Mouse (Mus musculus) MEL-GATA-1-ER (cell line): Measurements from ENCODE around the gene Dner.

Experiments used
- DNase-seq: peaks from one replicate; pipeline ENCODE4 v3.0.0-alpha.2; 2012; ENCODE audit warnings: low read depth; ENCODE audit errors: extremely low read depth

The Dner gene

DNA sequence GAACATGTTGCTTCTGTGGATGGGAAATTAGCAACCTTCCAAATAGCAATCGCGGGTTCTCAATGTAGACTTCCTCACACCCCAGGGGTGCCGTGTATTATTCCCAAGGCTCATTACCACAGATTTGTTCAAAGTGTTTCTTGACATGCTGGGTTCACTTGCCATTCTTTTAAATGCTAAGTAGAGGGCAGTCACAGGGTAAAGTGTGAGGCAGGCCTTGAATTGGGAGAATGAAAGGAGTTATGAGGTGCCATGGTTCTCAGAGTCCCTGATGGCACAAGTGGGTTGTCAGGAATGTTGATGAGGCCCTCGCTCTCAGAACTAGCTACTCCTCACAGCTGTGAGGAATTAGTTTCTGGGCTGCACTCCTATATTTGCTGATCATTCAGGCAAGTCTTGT is 160.0 kb downstream of the Dner start:
- DNase-seq, result no peak

DNA sequence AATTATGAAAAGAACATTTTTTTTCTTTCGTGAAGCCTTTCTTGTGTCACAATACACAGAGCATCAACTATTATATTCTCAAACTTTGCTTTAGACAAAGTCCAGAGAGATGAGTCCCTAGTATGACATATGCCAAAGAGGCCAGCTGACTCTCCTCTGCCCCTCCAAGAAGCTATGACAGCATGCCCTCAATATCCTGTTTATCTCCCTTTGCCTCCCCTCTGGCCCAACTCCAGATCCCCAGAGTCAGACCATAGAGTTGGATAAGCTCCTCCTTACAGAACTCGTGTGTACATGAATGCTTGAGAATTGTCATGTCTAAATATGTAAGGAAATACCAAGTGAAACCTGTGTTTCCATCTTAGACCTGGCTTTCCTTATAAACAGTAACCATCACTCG is 170.5 kb downstream of the Dner start:
- no peak for DNase-seq

DNA sequence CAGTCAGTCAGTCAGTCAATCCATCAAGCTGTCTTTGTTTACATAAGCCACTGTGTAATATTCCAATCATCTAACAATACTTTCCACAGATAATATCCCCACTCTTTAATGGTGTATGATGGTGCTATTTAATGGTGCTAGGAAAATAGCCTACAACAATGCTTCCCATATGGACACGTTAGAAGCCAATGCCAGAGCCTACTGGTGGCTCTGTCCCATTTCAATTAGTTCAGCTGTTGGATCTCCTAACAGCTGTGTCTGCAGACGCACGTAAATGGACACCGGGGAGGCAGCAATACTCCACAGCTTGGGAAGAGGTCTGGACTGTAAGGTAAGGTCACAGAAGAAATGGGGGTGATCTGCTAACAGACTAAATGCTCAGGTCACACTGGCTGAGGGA is 171.6 kb downstream of the Dner start:
- DNase-seq, result no peak

DNA sequence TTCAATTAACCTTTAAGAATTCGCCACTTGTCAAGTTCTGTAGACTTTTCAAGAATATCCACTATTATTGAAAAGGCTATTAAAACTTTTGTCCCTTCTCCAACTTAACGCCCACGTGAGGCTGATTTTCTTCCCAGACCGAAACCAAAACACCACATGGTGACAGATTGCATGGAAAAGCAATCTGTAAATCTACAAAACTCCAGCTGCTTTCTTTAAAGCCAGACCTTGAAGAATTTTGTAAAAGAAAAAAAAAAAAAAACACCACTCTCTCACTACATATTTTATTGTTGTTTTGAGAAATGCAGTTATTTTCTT is 173.1 kb downstream of the Dner start:
- DNase-seq, result no peak

DNA sequence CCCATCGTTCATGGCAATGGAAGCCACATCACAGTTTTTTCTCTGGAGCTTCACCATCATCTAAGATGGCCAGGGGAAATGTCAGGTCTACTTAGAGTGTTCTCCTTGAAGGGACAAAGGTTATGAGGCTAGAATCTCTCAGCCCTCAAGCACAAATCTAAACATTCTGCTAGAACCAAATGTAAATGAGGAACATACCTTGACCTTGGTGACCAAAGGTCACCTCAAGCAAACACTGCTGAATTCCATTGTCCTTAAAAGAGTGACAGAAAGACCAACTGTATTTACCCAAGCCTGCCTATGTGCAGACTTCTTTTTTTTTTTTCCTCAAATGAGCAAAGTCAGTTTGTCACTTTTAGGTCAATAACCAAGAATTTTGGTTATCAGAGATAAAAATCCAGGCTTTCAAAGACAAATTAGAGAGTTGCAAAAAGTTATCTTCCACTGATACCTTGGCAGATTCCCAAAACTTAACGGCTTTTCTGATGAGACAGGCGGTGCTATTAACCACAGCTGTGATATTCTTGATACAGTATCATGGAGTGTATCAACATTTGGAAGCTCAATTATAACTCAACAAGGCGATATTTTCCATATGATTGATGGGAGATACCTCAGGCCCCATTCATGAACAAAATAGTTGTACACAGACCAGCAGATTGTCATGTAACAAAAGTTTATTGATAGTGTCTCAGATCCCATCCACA is 173.6 kb downstream of the Dner start:
- DNase-seq, result no peak

DNA sequence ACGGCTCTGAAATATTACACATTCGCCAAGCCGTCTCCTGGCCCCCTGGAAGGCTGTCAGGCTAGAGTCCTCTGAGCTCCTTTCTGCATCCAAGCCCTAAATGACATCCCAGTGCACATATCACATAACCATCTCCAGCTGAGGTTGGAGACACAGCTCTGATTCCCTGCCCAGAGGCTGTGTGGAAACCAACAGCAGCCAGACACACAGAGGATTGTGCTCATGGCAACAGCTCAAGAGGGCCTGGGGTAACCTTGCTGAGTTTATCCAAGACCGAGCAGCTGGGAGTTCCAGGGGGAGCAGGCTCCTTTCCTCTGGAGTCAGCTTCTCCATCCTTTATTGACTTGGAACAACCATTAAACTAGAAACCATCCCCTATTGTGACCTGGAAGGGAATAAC is 177.7 kb downstream of the Dner start:
- DNase-seq, result no peak

DNA sequence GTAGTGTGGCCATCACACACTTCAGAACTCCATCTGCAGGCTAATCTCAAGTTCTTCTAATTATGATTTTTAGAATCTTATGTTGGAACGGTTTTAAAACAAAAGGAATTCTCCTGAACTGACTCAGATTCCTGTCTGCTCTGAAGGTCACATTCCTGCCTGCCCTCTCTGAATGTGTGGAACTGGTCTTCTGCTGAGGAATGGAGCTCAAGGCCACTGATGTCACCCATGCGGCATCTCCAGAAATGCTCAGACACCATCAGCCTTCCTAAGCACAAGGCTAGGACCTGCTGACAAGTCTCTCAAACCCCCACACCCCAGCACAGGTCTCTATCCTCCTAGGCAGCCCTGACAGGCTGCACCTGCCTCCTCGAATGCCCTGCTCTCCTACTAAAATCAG is 182.8 kb downstream of the Dner start:
- DNase-seq, result no peak

DNA sequence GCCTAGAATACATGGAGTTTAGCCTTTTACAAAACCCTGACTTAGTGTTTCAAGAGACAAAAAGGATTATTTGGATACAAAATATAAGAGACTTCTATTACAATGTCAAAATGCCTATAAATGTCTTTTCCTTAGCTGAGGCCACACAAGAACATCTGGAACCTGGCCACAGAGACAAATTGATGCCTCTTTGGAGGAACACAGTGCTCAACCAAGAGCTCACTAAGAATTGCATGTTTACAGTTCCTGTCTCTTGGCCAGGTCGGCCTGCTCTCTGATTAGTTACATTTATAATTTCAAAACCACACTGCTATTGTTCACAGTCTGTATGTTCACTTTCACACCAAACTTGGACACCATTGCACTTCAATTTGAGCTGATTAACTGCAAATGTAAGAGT is 187.5 kb downstream of the Dner start:
- no peak for DNase-seq

DNA sequence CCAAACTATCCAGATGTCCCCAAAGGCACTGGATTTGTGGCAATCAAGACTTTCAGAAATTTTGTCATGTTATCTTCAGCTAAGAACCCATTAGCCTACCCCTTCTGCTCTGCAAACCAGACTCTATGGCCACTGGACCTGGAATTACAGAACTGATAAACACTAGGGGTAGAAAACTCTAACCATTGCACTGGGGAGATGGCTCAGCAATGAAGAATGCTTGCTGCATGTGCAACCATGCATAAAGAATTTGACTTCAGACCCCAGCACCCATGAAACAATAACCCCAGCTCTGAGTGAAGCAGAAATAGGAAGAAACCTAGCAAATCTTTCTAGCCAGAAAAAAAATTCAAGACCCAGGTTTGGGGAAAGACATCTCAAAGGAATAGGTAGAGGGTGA is 188.5 kb downstream of the Dner start:
- DNase-seq, result no peak

DNA sequence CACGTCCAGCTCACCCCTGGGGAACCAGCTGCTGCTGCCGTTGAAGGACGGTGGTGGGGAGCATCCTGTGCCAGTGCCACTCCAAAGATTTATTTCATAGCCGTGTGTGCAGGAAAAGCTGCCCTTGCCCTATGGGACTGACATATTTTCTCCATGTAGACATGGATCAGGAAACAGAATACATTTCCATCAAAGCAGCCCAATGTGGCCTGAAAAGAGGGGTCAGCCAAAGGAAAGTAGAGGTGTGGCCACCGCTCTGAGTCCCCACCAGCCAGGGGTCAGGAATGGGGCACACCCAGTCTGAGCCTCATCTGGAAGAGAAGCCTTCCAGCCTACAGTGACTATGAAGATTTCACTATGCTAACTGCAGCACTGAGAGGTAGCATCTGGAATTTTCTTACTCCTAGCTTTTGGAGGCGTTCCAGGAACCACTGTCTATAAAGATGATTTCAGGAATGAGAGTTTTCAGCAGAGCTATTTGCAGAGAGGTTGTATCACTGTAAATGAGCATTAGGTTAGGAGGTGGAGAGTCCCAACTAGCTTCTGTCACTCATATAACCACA is 189.0 kb downstream of the Dner start:
- no peak for DNase-seq

DNA sequence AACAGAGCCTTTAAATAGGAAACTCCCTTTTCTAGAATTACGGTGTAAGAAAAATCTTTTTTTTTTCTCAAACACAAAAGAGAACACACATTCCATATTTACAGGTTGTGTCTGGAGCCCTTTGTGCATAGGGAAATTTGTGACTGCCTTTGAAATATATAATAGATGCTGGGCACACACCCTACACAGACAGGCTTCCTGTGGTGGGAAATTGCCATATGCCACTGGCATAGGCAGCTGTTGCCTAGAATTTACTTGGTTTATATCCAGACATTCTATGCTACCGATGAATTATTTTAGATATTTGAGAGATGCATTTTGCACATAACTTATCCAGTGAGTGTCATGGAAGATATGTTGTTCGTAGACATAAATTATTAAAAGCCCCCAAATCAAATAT is 195.3 kb downstream of the Dner start:
- DNase-seq, result no peak

DNA sequence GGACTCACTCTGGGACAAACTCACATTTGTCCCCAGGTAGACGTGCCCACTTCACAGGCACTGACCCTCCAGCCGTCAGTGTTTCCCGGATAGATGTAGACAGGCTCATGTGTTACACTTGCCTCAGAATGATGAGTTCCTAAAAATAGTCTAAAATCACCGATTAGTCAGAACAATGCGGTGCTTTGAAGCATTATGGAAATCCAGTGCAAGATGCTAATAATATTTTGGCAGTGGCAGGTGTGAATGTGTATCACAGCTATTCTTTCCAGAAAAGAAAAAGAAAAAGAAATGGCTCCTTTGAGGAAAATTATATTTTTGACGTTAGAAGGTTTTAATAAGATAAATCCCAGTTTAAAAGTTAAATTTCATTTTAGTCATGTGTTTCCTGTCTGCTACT is 204.3 kb downstream of the Dner start:
- no peak for DNase-seq

DNA sequence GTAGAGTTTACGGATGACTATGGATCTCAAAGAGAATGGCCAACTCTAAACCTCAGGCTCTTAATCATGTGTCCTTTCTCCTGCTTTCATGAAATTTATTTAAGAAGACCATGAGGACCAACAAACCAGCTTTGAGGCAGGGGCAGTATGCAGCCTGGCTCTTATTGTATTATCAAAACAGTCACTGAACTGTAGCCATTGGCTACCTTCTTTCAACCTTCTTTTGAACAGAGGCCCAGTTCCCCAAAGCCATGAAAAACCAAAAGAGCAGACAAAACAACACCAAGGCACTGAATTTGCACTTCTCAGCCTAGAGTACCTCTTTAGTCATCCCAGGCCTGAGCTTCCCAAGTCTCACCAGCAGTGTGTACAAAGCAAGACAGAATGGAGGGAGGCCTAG is 207.5 kb downstream of the Dner start:
- no peak for DNase-seq

DNA sequence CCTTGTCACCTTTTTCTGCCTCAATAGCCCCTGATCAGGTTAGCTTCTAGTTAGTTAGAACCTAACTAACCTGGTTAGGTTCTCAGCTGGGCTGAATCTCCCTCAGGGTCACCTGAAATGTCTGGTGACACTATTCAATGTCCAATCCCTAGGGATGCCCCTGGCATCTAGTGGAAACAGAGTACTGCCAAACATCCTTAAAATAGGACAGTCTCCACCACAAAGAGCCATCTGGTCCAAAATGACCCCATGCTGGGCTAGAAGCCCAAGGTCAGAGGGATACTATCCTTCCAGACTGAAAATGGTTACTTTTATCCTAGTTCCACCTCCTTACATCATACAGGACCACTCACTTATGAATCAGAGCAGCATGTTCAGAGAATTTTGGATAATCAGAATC is 211.0 kb downstream of the Dner start:
- no peak for DNase-seq

DNA sequence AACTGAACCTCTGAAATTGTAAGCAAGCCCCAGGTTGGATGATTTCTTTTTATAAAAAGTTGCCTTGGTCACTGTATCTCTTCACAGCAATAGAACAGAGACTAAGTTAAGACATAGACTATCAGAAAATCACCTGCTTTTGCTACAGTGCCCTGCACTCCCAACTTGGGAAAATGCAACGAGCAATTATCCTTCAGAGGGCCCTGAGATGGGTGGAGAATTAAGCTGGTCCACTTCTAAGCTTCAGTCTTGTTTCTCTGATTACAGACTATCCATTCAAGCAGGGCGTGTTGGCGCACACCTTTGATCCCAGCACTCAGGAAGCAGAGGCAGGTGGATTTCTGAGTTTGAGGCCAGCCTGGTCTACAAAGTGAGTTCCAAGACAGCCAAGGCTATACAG is 211.4 kb downstream of the Dner start:
- no peak for DNase-seq

DNA sequence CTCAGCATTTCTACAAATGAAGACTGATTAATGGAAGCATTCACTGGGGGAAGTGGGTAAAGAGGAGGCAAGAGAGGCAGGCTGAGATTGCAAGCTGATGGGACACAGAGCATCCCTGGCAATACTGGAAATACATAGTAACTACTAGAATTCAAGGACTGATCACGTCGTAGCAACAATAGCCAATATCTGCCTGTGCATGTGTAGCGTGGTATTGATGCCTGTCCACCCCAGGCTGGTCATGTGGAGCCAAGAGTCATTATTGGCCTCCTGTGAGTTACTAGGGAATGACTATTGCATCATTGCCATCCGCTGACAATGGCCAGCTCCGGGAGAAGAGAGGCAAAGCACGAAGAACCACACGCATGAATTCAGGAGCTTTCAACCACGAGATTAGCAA is 216.0 kb downstream of the Dner start:
- DNase-seq, result no peak

DNA sequence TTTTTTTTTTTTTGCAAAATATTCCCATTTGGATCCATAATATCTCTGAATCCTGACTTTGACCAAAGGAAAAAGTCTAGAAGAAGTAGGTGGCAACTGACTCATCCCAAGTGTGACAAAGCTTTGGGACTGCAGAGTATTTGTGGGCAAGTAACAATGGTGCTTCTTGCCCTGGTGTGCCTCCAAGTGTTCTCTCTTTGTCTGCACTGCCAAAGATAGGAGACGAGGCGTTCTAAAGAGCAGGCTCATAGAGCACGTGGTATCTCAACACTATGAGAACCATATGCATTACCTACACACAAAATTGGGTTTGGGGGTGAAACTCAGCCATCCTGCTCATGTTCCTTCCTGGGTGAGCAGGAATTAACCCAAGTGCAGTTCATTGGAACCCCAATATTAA is 221.7 kb downstream of the Dner start:
- no peak for DNase-seq

DNA sequence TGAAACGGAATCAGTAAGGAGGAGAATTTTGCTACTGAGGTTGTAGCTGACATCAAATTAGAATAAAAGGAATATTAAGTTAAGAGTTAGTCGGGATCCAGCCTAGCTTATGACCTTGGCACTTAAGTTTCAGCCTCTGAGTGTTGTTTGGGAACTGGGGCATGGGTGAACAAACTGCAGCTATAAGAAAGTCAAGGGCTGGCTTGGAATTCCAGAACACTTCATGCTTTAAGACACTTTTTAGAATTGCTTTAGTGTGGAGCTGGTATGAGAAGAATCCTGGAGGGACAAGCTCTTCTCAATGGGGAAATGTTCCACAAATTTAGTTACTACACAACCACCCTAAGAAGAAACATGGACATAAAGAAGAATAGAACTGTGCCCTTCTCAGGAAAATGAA is 223.8 kb downstream of the Dner start:
- DNase-seq, result no peak

DNA sequence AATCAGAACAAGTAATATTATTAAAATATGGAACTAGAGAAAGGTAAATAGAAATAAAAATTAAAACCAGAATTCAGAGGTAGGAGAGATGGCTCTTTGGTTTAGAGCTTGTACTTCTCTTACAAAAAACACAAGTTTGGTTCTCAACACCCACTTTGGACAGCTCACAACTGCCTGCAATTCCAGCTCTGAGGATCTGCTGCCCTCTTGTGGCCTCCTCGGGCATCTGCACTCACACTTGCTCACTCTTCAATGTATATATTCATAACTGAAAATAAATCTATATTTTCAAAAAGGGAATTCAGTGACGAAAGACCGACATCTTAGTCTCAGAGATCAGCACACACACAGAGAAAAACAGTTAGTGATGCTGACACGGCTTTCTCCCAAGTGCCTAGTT is 225.7 kb downstream of the Dner start:
- DNase-seq, result no peak

DNA sequence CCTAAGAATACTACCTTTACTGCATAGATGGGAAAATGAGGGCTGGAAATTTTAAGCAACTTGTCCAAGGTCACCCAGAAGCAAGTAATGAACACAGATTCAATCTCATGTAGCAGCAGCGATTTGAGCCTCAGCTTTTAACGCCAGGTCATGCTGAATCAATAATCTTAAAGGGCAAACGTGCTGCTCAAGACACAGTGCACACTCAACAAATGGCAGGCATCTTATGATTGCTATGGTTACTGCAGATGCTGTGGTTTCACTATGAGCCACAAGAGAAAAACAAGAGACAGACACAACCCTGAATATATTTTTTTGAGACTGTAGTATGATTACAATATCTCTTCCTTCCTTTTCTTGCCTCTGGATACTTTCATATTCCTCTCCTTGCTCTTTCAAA is 228.4 kb downstream of the Dner start:
- no peak for DNase-seq

DNA sequence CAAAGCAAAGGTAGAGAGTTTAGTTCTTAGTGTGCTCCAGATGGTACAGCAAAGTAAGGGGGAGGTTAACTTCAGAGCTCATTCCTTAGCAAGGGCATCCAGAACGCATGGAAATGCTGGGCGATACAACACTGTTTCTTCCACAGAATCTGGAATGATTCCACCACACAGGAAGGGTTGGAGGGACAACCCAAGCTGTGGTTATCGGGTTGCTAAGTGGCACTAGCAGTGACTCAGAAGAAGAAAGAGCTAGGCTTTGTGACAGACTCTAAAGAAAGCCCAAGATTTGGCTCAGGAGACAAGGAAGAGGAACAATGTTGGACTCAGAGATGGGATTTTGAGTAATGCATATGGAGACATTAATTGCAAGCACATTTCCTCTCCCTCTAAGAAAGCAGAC is 231.3 kb downstream of the Dner start:
- no peak for DNase-seq

DNA sequence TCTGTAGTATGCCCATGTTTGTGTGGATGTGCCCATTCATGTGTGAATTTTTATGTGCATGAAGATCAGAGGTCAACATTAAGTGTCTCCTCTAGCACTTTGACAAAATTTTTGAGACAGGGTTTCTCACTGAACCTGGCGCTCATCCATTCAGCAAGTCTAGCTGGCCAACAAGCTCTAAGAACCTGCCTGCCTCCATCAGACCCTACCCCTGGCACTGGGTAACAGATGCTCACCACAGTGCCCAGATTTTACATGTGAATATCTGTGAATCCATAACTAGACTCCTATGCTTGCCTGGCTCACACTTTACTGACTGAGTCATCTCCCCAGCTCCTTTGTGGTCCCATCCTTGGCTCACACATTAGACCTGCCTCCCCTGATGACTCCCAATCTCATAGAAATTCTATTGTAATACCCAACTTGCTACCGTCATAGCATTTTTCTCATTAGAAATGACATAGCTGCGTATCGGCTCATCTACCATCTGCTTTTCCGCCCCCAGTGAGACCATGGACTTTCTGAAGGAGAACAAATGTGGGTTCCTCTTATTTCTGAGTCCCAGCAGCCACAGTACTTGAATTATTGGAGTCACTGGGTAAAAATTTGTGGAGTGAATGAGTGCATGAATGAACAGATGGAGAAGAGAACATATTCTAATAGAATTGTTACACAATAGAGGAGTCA is 231.9 kb downstream of the Dner start:
- no peak for DNase-seq

DNA sequence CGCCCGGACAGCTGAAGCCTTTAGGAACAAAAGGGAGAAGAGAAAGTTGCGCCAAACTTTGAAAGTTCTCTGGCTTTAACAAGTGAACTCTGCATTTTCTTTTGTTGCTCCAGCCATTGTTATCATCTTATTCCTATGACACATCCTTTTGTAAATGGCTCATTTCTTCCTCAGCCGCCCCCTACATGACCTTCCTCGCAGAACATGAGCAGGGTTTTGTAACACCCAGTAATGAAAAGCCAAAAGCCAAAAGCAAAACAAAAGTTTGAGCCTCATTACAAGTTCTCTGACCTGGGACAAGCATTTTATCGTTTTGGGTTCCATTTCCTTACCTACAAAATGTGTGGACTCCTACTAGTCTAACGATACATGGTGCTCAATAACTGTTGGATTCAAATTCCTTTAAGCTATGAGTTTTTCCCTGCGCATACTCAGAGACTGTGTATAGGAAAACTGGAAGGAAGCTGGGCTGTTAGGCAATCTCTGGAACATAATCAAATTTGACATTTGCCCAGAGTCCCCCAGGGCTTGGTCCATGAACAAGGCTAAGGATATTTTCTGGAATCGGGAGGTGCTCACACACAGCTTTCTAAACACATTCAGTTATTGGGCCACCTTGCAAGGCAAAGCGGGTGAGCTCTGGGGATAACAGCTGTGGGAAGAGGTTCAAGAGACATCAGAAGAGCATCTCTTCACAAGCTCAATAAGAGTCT is 246.3 kb downstream of the Dner start:
- no peak for DNase-seq
